Mouse (Mus musculus): ENCODE measurements around the gene Zfp575.

DNA sequence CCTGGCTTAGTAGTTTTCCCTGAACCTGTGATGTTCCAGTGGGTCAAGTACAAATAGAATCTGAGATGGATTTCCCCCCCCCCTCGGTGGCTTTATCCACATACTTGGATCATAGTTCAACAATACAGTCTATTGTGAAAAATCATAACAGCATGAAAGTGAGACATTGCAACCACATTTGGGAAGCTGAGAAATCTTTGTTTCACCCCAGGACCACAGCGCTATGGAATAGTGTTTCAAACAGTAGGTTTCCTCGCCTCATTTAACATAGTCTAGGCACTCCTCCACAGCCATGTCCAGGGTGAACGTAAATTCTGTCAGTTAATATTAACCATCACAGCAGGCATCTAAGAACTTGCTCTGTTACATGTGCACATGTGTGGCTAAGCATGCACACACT, 50.4 kb downstream of the Zfp575 start:
- TF ChIP-seq CTCF (IDR thresholded peaks at IDR 0.05; ENCODE audit: borderline replicate concordance, insufficient read depth, low read depth, low read length) (no peak), POLR2A (IDR thresholded peaks at IDR 0.05; ENCODE audit: borderline replicate concordance, insufficient read depth, low read length) (no peak)

Data from cerebellum, adult 2 months (tissue).